Mouse (Mus musculus) subcutaneous adipose tissue, adult 2 months (tissue): ENCODE measurements around the gene Olfr474. TPM values are rescaled to one million over a fixed set of nuclear protein-coding genes. Genes with fewer than 3 reads are reported as not detected.

ENCODE experiments used
- polyA plus RNA-seq: library from polyadenylated mRNA; depleted of rRNA; stranded (reverse); fragments of >200 nt; gene quantifications from 2 replicates; pipeline ENCODE4 v1.2.3, GENCODE M21; 2012; ENCODE audit warnings: low replicate concordance; rRNA removed

Olfr474 gene
- polyA plus RNA-seq: not detected in 2 replicates

GRCm38 (mm10) chr7:107954343-107954742 is at the start of gene Olfr474:
Gene Olfr474 (plus strand): TSS chr7:107954643.

GRCm38 (mm10) chr7:107930146-107930545 is 24.3 kb upstream of the Olfr474 start, which contains the start of gene Olfr473:
Gene Olfr473 (plus strand): TSS chr7:107930446.

GRCm38 (mm10) chr7:107964503-107964902 is 10.1 kb downstream of the Olfr474 start, which contains the start of gene Olfr476:
Gene Olfr476 (plus strand): TSS chr7:107964803.

GRCm38 (mm10) chr7:107986393-107986792 is 31.9 kb downstream of the Olfr474 start, which contains the start of gene Olfr477:
Gene Olfr477 (plus strand): TSS chr7:107986693.

Other genes starting within 250 kb of the Olfr474 start
- gene Cyb5r2, start 196.6 kb upstream of the Olfr474 start, polyA plus RNA-seq: 0.17 and 0.76 TPM in 2 replicates
- 0.33 TPM in 1 of 2 replicates, not detected in the other for gene Ovch2, start 153.4 kb upstream of the Olfr474 start, polyA plus RNA-seq
- gene Olfr467, start 142.4 kb upstream of the Olfr474 start, polyA plus RNA-seq: not detected in 2 replicates
- gene Olfr469, start 129.1 kb upstream of the Olfr474 start, polyA plus RNA-seq: not detected in 2 replicates
- not detected in 2 replicates for gene Olfr470, start 107.2 kb upstream of the Olfr474 start, polyA plus RNA-seq
- gene Olfr472, start 56.7 kb upstream of the Olfr474 start, polyA plus RNA-seq: not detected in 2 replicates
- not detected in 2 replicates for gene Olfr473, start 24.2 kb upstream of the Olfr474 start, polyA plus RNA-seq
- gene Olfr476, start 10.2 kb downstream of the Olfr474 start, polyA plus RNA-seq: not detected in 2 replicates
- gene Olfr477, start 32.0 kb downstream of the Olfr474 start, polyA plus RNA-seq: not detected in 2 replicates
- not detected in 2 replicates for gene Olfr478, start 79.3 kb downstream of the Olfr474 start, polyA plus RNA-seq
- not detected in 2 replicates for gene Olfr479, start 96.0 kb downstream of the Olfr474 start, polyA plus RNA-seq
- gene Olfr480, start 112.7 kb downstream of the Olfr474 start, polyA plus RNA-seq: not detected in 2 replicates
- gene Olfr481, start 125.2 kb downstream of the Olfr474 start, polyA plus RNA-seq: not detected in 2 replicates
- gene Olfr482, start 142.9 kb downstream of the Olfr474 start, polyA plus RNA-seq: not detected in 2 replicates
- gene Olfr483, start 146.2 kb downstream of the Olfr474 start, polyA plus RNA-seq: not detected in 2 replicates
- gene Olfr484, start 172.8 kb downstream of the Olfr474 start, polyA plus RNA-seq: not detected in 2 replicates
- not detected in 2 replicates for gene Olfr485, start 205.2 kb downstream of the Olfr474 start, polyA plus RNA-seq
- gene Olfr486, start 218.1 kb downstream of the Olfr474 start, polyA plus RNA-seq: not detected in 2 replicates